In the genomic region with DNA sequence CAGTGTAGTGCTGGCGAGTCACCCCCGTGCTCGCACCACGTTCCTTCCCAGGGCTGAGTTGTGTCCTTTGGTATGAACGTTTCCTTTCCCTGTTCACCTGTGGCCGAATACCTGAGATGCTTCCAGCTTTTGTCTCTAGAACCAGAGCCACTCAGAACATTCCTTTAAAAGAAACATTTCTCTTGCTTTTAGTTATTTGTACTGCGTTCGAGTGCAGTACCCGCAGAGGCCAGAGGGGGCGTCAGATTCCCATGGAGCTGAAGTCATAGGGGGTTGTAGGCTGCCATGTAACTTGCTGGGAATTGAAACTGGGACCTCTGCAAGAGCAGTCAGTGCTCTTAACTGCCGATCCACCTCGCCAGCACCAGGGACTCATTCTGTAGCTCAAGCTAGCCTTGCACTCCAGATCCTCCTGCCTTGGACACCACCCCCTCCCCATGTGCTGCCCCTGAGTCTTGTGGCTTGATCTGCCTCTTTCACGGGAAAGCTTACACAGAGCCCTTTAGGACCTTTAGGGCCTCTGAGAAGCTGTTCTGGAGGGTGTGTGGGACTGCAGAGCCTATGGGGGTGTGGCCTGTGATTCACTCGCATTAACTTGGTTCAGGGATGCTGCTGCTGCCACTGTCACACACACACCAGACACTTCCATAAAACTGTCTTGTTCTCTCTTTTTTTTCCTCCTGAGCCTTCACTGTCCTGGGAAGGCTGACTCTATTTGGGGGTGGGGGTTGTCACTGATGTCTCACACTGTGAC, we compare ENCODE assay signal across 7 mouse cellular contexts. TPM values are rescaled to one million over a fixed set of nuclear protein-coding genes. Genes with fewer than 3 reads are reported as not detected.
DNase-seq lines count a peak whose midpoint lies in the region; ATAC-seq and TF ChIP-seq lines count a peak whose summit lies in the region.

No protein-coding gene starts in this region.

- no peaks in the 10 kb centered on the region for H3K79me2 ChIP-seq in CH12.LX (replicated peaks; ENCODE audit: control insufficient read depth, extremely low read depth, insufficient read depth, poor library complexity, severe bottlenecking)

- H3K36me3 ChIP-seq in hindbrain, postnatal 0 days (ENCODE audit: insufficient read depth, low read length), result no peaks in the 10 kb centered on the region
- no peaks in the 10 kb centered on the region for H3K36me3 ChIP-seq in hindbrain, embryonic 12.5 days
- H3K36me3 ChIP-seq in CH12.LX (replicated peaks in 1 of 2; ENCODE audit: control insufficient read depth in 1 of 2, insufficient read depth in 1 of 2, low read length in 1 of 2), result no peaks in the 10 kb centered on the region
- no peaks in the 10 kb centered on the region for H3K36me3 ChIP-seq in limb, embryonic 10.5 days

- H3K4me3 ChIP-seq in hindbrain, postnatal 0 days (ENCODE audit: low read length), result no peak overlapping the region
- no peak overlapping the region for H3K4me3 ChIP-seq in hindbrain, embryonic 12.5 days
- H3K4me3 ChIP-seq in CH12.LX (replicated peaks in 1 of 3; ENCODE audit: low read depth in 2 of 3, low read length in 2 of 3, poor library complexity in 1 of 3), result no peak overlapping the region
- no peak overlapping the region for H3K4me3 ChIP-seq in limb, embryonic 10.5 days

- H3K27ac ChIP-seq in hindbrain, postnatal 0 days, result no peak overlapping the region
- H3K27ac ChIP-seq in hindbrain, embryonic 12.5 days, result no peak overlapping the region
- no peak overlapping the region for H3K27ac ChIP-seq in CH12.LX (ENCODE audit: insufficient read depth, low read depth)
- 0 out of 2 replicates have a peak overlapping the region, but pooled peaks have one; percentile 22 for H3K27ac ChIP-seq in limb, embryonic 10.5 days

- no peaks in the 10 kb centered on the region for H3K27me3 ChIP-seq in hindbrain, postnatal 0 days (ENCODE audit: insufficient read depth, low read length)
- H3K27me3 ChIP-seq in hindbrain, embryonic 12.5 days, result peaks cover 7% of the 10 kb centered on the region; the same call in 1 of the 2 replicates
- H3K27me3 ChIP-seq in CH12.LX (replicated peaks), result peaks cover 24% of the 10 kb centered on the region
- H3K27me3 ChIP-seq in limb, embryonic 10.5 days (ENCODE audit: low read depth, poor library complexity, severe bottlenecking), result peaks cover 15% of the 10 kb centered on the region; the same call in 1 of the 2 replicates

- H3K9ac ChIP-seq in hindbrain, postnatal 0 days (replicated peaks; ENCODE audit: low read length), result no peak overlapping the region
- H3K9ac ChIP-seq in hindbrain, embryonic 12.5 days, result no peak overlapping the region
- H3K9ac ChIP-seq in CH12.LX (ENCODE audit: insufficient read depth, low read depth), result no peak overlapping the region

- no peaks in the 10 kb centered on the region for H3K9me3 ChIP-seq in hindbrain, postnatal 0 days (ENCODE audit: low read length)
- H3K9me3 ChIP-seq in hindbrain, embryonic 12.5 days (replicated peaks), result no peaks in the 10 kb centered on the region
- H3K9me3 ChIP-seq in CH12.LX (replicated peaks; ENCODE audit: low read length), result no peaks in the 10 kb centered on the region
- H3K9me3 ChIP-seq in limb, embryonic 10.5 days (replicated peaks), result no peaks in the 10 kb centered on the region

- H3K4me2 ChIP-seq in hindbrain, postnatal 0 days (ENCODE audit: low read depth, low read length), result no peak overlapping the region
- no peak overlapping the region for H3K4me2 ChIP-seq in hindbrain, embryonic 12.5 days (replicated peaks)
- H3K4me2 ChIP-seq in CH12.LX (ENCODE audit: insufficient read depth, low read depth, poor library complexity, severe bottlenecking), result no peak overlapping the region

- WGBS in hindbrain, postnatal 0 days, result 71% methylated on average over 14 of the region's 14 CpGs
- WGBS in hindbrain, embryonic 12.5 days, result 65% methylated on average over 14 of the region's 14 CpGs
- WGBS in limb, embryonic 10.5 days, result 66% methylated on average over 14 of the region's 14 CpGs

- in situ Hi-C loops in CH12.LX (cut with MboI; ENCODE audit: low pct_ligation_motif_present, low pct_unique_long_range_greater_than_20kb, low sequenced_read_pairs), result no loop called here

- no peak for TF ChIP-seq EP300 in CH12.LX (IDR thresholded peaks at IDR 0.05; ENCODE audit: low read length)

- no peak for ATAC-seq in hindbrain, postnatal 0 days
- no peak for ATAC-seq in hindbrain, embryonic 12.5 days (ENCODE audit: low FRiP score)

- H3K4me1 ChIP-seq in hindbrain, postnatal 0 days (ENCODE audit: insufficient read depth, low read length), result 0 out of 2 replicates have a peak, but pooled peaks cover 3% of the 10 kb centered on the region
- H3K4me1 ChIP-seq in hindbrain, embryonic 12.5 days, result peaks cover 8% of the 10 kb centered on the region; the same call in 1 of the 2 replicates
- H3K4me1 ChIP-seq in CH12.LX (ENCODE audit: control insufficient read depth in 1 of 2, insufficient read depth in 2 of 2), result peaks cover 6 to 37% of the 10 kb centered on the region in 2 experiments; a peak in 3 of 4 replicates
- H3K4me1 ChIP-seq in limb, embryonic 10.5 days, result peaks cover 17% of the 10 kb centered on the region

- DNase-seq in hindbrain, postnatal 0 days (ENCODE audit: low spot score), result no peak
- DNase-seq in 3T3-L1 (ENCODE audit: low read depth, low spot score) (peak; percentile 64), CH12.LX (ENCODE audit: extremely low read depth) (no peak)
- DNase-seq in limb, embryonic 10.5 days (ENCODE audit: low spot score), result no peak
- DNase-seq in right cerebral cortex, postnatal 36 days (ENCODE audit: low spot score in 2 of 2), result no peak
- no peak for DNase-seq in left cerebral cortex, adult 18-20 months (ENCODE audit: low spot score in 2 of 2)

- TF ChIP-seq POLR2A in CH12.LX (IDR thresholded peaks at IDR 0.05; ENCODE audit: low read depth, low read length), result no peak

- no peak for TF ChIP-seq RAD21 in CH12.LX (IDR thresholded peaks at IDR 0.05; ENCODE audit: low read depth, low read length)

- peak; percentile 59 for TF ChIP-seq CTCF in hindbrain, postnatal 0 days (IDR thresholded peaks at IDR 0.05; ENCODE audit: low read depth)
- TF ChIP-seq CTCF in CH12.LX (conservative IDR thresholded peaks at IDR 0.05 in 1 of 2, IDR thresholded peaks at IDR 0.05 in 1 of 2; ENCODE audit: low read depth in 2 of 2, low read length in 2 of 2), result peak; percentile 47 to 61

- dilution Hi-C loops in CH12.LX (cut with MboI; ENCODE audit: extremely low pct_ligation_motif_present, extremely low pct_unique_long_range_greater_than_20kb, low sequenced_read_pairs), result no loop called here

TF ChIP-seq in CH12.LX, 34 proteins besides CTCF, POLR2A, EP300 and RAD21:
- TF ChIP-seq JUN (IDR thresholded peaks at IDR 0.05; ENCODE audit: insufficient read depth, low read depth, low read length), result no peak
- no peak for TF ChIP-seq ZMIZ1 (IDR thresholded peaks at IDR 0.05; ENCODE audit: low read depth, low read length)
- TF ChIP-seq MEF2A (IDR thresholded peaks at IDR 0.05; ENCODE audit: borderline replicate concordance, low read depth, low read length), result no peak
- TF ChIP-seq ZNF384 (IDR thresholded peaks at IDR 0.05; ENCODE audit: low read depth, low read length), result no peak
- TF ChIP-seq MAFK (IDR thresholded peaks at IDR 0.05; ENCODE audit: insufficient replicate concordance, low read length), result no peak
- TF ChIP-seq HCFC1 (IDR thresholded peaks at IDR 0.05; ENCODE audit: low read depth, low read length), result no peak
- TF ChIP-seq BHLHE40 (IDR thresholded peaks at IDR 0.05; ENCODE audit: low read depth, low read length), result no peak
- TF ChIP-seq MXI1 (IDR thresholded peaks at IDR 0.05; ENCODE audit: low read depth, low read length), result no peak
- no peak for TF ChIP-seq CHD2 (IDR thresholded peaks at IDR 0.05; ENCODE audit: low read length)
- no peak for TF ChIP-seq ZC3H11A (IDR thresholded peaks at IDR 0.05; ENCODE audit: low read depth, low read length)
- no peak for TF ChIP-seq SMC3 (IDR thresholded peaks at IDR 0.05; ENCODE audit: low read depth, low read length)

RNA-seq across cellular contexts. Expression of gene Gadd45b, which starts 17.0 kb away (rescaled TPM):
- total RNA-seq in hindbrain, postnatal 0 days (2014; rRNA removed), result 4.4 and 8.2 TPM in 2 replicates
- 7.5 and 8.6 TPM in 2 replicates for polyA plus RNA-seq in hindbrain, postnatal 0 days (2015; fragmentation: Nextera tagmentation; extraction: Ambion mirVana)
- 11.8 and 15.8 TPM in 2 replicates for polyA plus RNA-seq in hindbrain, embryonic 12.5 days (2016; fragmentation: Nextera tagmentation; extraction: Ambion mirVana)
- total RNA-seq in CH12.LX (2012; rRNA removed) (36.2 and 52.5 TPM in 2 replicates), CH12.LX (2014; rRNA removed) (19.3 and 24.4 TPM in 2 replicates)
- 14.9 and 16.4 TPM in 2 replicates for polyA plus RNA-seq in CH12.LX (2012; ENCODE audit: insufficient read length, low read depth)
- 4.5 and 9.8 TPM in 2 replicates for polyA plus RNA-seq in limb, embryonic 10.5 days (2016; fragmentation: Nextera tagmentation; extraction: Ambion mirVana)
- total RNA-seq in left cerebral cortex, adult 18-20 months (2021), result 10 to 100 TPM; 25.1 to 38.3 TPM

RNA-seq across cellular contexts. Expression of gene Lmnb2, which starts 28.8 kb away (rescaled TPM):
- 42.3 and 43.2 TPM in 2 replicates for total RNA-seq in hindbrain, postnatal 0 days (2014; rRNA removed)
- 24.8 and 25.6 TPM in 2 replicates for polyA plus RNA-seq in hindbrain, postnatal 0 days (2015; fragmentation: Nextera tagmentation; extraction: Ambion mirVana)
- polyA plus RNA-seq in hindbrain, embryonic 12.5 days (2016; fragmentation: Nextera tagmentation; extraction: Ambion mirVana), result 56.8 and 57.9 TPM in 2 replicates
- total RNA-seq in CH12.LX (2012; rRNA removed) (23.6 and 25.8 TPM in 2 replicates), CH12.LX (2014; rRNA removed) (22.2 and 23.7 TPM in 2 replicates)
- polyA plus RNA-seq in CH12.LX (2012; ENCODE audit: insufficient read length, low read depth), result 20.7 and 23.6 TPM in 2 replicates
- polyA plus RNA-seq in limb, embryonic 10.5 days (2016; fragmentation: Nextera tagmentation; extraction: Ambion mirVana), result 85.0 and 85.4 TPM in 2 replicates
- total RNA-seq in left cerebral cortex, adult 18-20 months (2021), result 10 to 100 TPM; 20.0 to 20.1 TPM

RNA-seq across cellular contexts. Expression of gene Timm13, which starts 46.1 kb away (rescaled TPM):
- 150 and 155 TPM in 2 replicates for total RNA-seq in hindbrain, postnatal 0 days (2014; rRNA removed)
- 366 and 369 TPM in 2 replicates for polyA plus RNA-seq in hindbrain, postnatal 0 days (2015; fragmentation: Nextera tagmentation; extraction: Ambion mirVana)
- 271 and 305 TPM in 2 replicates for polyA plus RNA-seq in hindbrain, embryonic 12.5 days (2016; fragmentation: Nextera tagmentation; extraction: Ambion mirVana)
- 279 and 313 TPM in 2 replicates for total RNA-seq in CH12.LX (2012; rRNA removed)
- 137 and 139 TPM in 2 replicates for total RNA-seq in CH12.LX (2014; rRNA removed)
- polyA plus RNA-seq in CH12.LX (2012; ENCODE audit: insufficient read length, low read depth), result 292 and 344 TPM in 2 replicates
- 342 and 401 TPM in 2 replicates for polyA plus RNA-seq in limb, embryonic 10.5 days (2016; fragmentation: Nextera tagmentation; extraction: Ambion mirVana)
- total RNA-seq in left cerebral cortex, adult 18-20 months (2021), result 100 to 1,000 TPM; 131 to 136 TPM
